Mouse (Mus musculus) layer of hippocampus, adult 8-10 months (tissue): ENCODE data around the gene Spert. TPM values are rescaled to one million over a fixed set of nuclear protein-coding genes. Genes with fewer than 3 reads are reported as not detected.

Experiments
- total RNA-seq, 4 experiments: library from RNA; stranded (reverse); gene quantifications; 2 replicates each; pipeline ENCODE4 v1.2.4; 2022

Spert gene
- total RNA-seq, 4 experiments from 2014 or later, result not detected

Other genes starting within 250 kb of the Spert start
- 1 to 10 TPM; 6.9 to 8.0 (median 7.8) TPM for gene Siah3, start 137.1 kb downstream of the Spert start, total RNA-seq
- gene Erich6b, start 49.1 kb upstream of the Spert start, total RNA-seq, result not detected
- gene Cog3, start 161.4 kb upstream of the Spert start, total RNA-seq, result 10 to 100 TPM; 25.6 to 29.1 (median 27.2) TPM
- 10 to 100 TPM; 13.0 to 15.3 (median 14.3) TPM for gene Slc25a30, start 193.9 kb upstream of the Spert start, total RNA-seq